Mouse (Mus musculus): ENCODE results near the gene Trim60. TPM values are rescaled to one million over a fixed set of nuclear protein-coding genes. Genes with fewer than 3 reads are reported as not detected.
A peak's percentile ranks its signal among the peaks of the same experiment; 100 is the strongest.

The Trim60 gene
- polyA plus RNA-seq (2014; fragmentation: Nextera tagmentation; extraction: Ambion mirVana), result not detected in 2 replicates

- 90% methylated on average over 8 of the region's 8 CpGs for WGBS
- H3K4me1 ChIP-seq (ENCODE audit: control insufficient read depth, insufficient read depth, low read length), result no peaks in the 10 kb centered on the region
Measured at GRCm38 (mm10) chr8:65018423-65018822, at the start of gene Trim60, which contains the start of gene Trim61. Gene Trim60, minus strand, starts transcription at chr8:65018584. Gene Trim61, minus strand, starts transcription at chr8:65018523.

GRCm38 (mm10) chr8:65067694-65068472 is 49.5 kb upstream of the Trim60 start:
- Histone ChIP-seq H3K27ac (ENCODE audit: low read depth, low read length) (no peak overlapping the region), H3K4me3 (ENCODE audit: low read depth, low read length) (no peak overlapping the region)
- WGBS, result 22% methylated on average over 10 of the region's 10 CpGs

More at GRCm38 (mm10) chr8:65018423-65018822, at the start of gene Trim60, which contains the start of gene Trim61:
- Histone ChIP-seq H3K27ac (ENCODE audit: low read depth, low read length) (no peak within 1 kb of the TSS), H3K4me3 (ENCODE audit: low read depth, low read length) (no peak within 1 kb of the TSS), H3K4me2 (no peak within 1 kb of the TSS), H3K9ac (ENCODE audit: low read length) (no peak within 1 kb of the TSS), H3K9me3 (ENCODE audit: control insufficient read depth, low read length) (no peaks in the 10 kb centered on the region), H3K36me3 (ENCODE audit: control insufficient read depth, insufficient read depth, low read length) (no peaks in the 10 kb centered on the region), H3K27me3 (ENCODE audit: control insufficient read depth, insufficient read depth, low read length) (no peaks in the 10 kb centered on the region)
- DNase-seq (ENCODE audit: low spot score, missing footprints) (peak; percentile 28), ATAC-seq (ENCODE audit: low FRiP score) (no peak)

DNA sequence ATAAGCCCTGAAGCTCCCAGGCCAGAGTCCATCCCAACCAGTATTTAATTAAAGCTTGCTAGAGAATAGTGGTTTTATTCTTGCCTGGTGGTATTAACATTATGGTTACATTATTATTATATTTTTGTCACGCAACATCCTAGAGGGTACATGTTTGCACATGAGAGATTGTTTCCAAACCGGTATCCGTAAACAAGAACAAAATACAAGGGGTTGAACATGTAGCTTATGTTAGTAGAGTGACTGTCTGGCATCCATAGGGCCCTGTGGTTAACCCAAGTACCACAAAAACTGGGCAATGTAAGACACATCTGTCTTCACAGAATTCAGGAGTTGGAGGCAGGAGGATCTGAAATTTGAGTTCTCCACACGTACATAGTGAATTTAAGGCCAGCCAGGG is 48.6 kb upstream of the Trim60 start:
- 94% methylated on average over 4 of the region's 4 CpGs for WGBS

More at GRCm38 (mm10) chr8:65067694-65068472, 49.5 kb upstream of the Trim60 start:
- no peaks in the 10 kb centered on the region for H3K36me3 ChIP-seq (ENCODE audit: control insufficient read depth, insufficient read depth, low read length)
- H3K4me1 ChIP-seq (ENCODE audit: control insufficient read depth, insufficient read depth, low read length), result no peaks in the 10 kb centered on the region; the same call in 1 of the 2 replicates
- peaks cover 3% of the 10 kb centered on the region; the same call in 1 of the 2 replicates for H3K27me3 ChIP-seq (ENCODE audit: control insufficient read depth, insufficient read depth, low read length)
- no peak overlapping the region; the same call in 1 of the 2 replicates for H3K4me2 ChIP-seq
- H3K9me3 ChIP-seq (ENCODE audit: control insufficient read depth, low read length), result no peaks in the 10 kb centered on the region
- H3K9ac ChIP-seq (ENCODE audit: low read length), result no peak overlapping the region
- DNase-seq (ENCODE audit: low spot score, missing footprints) (peak; percentile 89), ATAC-seq (ENCODE audit: low FRiP score) (peak; percentile 85)

DNA sequence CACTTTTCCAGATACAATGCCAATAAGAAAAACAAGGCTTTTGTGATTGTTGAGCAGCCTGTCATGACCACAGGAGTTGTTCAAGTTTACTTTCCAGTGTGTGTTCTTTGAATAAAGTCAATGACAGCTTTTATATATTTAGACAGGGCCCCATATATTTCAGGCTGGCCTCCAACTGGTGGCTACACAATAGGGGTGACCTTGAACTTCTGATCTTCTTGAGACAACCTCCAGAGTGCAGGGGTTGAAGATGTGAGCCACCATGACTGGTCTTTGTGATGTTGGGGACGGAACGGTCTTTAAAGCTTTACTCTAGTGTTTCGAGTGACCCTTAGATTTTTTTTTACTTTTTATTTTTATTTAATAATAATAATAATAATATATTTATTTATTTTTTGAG is 47.2 kb upstream of the Trim60 start:
- no peak for ATAC-seq (ENCODE audit: low FRiP score)

More for the DNA sequence above, 48.6 kb upstream of the Trim60 start:
- no peak for ATAC-seq (ENCODE audit: low FRiP score)
- no peaks in the 10 kb centered on the region; the same call in 1 of the 2 replicates for H3K4me1 ChIP-seq (ENCODE audit: control insufficient read depth, insufficient read depth, low read length)
- H3K4me3 ChIP-seq (ENCODE audit: low read depth, low read length), result no peak overlapping the region
- no peaks in the 10 kb centered on the region for H3K9me3 ChIP-seq (ENCODE audit: control insufficient read depth, low read length)
- no peaks in the 10 kb centered on the region for H3K36me3 ChIP-seq (ENCODE audit: control insufficient read depth, insufficient read depth, low read length)
- H3K9ac ChIP-seq (ENCODE audit: low read length), result no peak overlapping the region
- H3K27me3 ChIP-seq (ENCODE audit: control insufficient read depth, insufficient read depth, low read length), result peaks cover 3% of the 10 kb centered on the region; the same call in 1 of the 2 replicates
- peak; percentile 54 for DNase-seq (ENCODE audit: low spot score, missing footprints)
- H3K27ac ChIP-seq (ENCODE audit: low read depth, low read length), result no peak overlapping the region
- no peak overlapping the region for H3K4me2 ChIP-seq

DNA sequence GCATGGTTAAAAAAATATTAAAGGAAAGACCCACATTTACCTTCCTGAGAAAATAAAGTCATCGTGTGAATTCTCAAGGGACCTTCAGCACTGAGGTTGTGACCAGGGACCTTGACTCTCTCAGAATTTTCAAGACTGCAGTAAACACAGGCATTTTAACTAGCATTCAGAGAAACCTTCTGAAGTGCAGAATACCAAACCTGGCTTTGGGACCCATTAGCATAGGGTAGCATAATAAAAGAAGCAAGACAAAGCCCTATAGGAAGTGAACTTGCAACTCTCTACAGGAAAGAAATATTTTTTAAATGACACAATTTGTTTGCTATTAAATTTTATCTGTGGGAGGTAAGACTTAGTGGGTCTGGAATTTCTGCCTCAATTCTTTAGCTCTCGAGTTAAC is 45.7 kb upstream of the Trim60 start:
- no peak for ATAC-seq (ENCODE audit: low FRiP score)
- H3K36me3 ChIP-seq (ENCODE audit: control insufficient read depth, insufficient read depth, low read length), result no peaks in the 10 kb centered on the region
- no peak overlapping the region for H3K9ac ChIP-seq (ENCODE audit: low read length)
- WGBS, result 71% methylated on average over 2 of the region's 2 CpGs
- H3K27ac ChIP-seq (ENCODE audit: low read depth, low read length), result no peak overlapping the region
- no peaks in the 10 kb centered on the region for H3K9me3 ChIP-seq (ENCODE audit: control insufficient read depth, low read length)
- no peak overlapping the region for H3K4me2 ChIP-seq
- H3K4me1 ChIP-seq (ENCODE audit: control insufficient read depth, insufficient read depth, low read length), result no peaks in the 10 kb centered on the region; the same call in 1 of the 2 replicates
- no peak for DNase-seq (ENCODE audit: low spot score, missing footprints)
- peaks cover 3% of the 10 kb centered on the region; the same call in 1 of the 2 replicates for H3K27me3 ChIP-seq (ENCODE audit: control insufficient read depth, insufficient read depth, low read length)
- no peak overlapping the region for H3K4me3 ChIP-seq (ENCODE audit: low read depth, low read length)

More for the DNA sequence above, 47.2 kb upstream of the Trim60 start:
- Histone ChIP-seq H3K27me3 (ENCODE audit: control insufficient read depth, insufficient read depth, low read length) (peaks cover 3% of the 10 kb centered on the region; the same call in 1 of the 2 replicates), H3K27ac (ENCODE audit: low read depth, low read length) (no peak overlapping the region), H3K4me3 (ENCODE audit: low read depth, low read length) (no peak overlapping the region), H3K4me1 (ENCODE audit: control insufficient read depth, insufficient read depth, low read length) (no peaks in the 10 kb centered on the region; the same call in 1 of the 2 replicates), H3K36me3 (ENCODE audit: control insufficient read depth, insufficient read depth, low read length) (no peaks in the 10 kb centered on the region), H3K4me2 (no peak overlapping the region), H3K9me3 (ENCODE audit: control insufficient read depth, low read length) (no peaks in the 10 kb centered on the region), H3K9ac (ENCODE audit: low read length) (no peak overlapping the region)
- peak; percentile 17 for DNase-seq (ENCODE audit: low spot score, missing footprints)
- 94% methylated on average over 3 of the region's 3 CpGs for WGBS

DNA sequence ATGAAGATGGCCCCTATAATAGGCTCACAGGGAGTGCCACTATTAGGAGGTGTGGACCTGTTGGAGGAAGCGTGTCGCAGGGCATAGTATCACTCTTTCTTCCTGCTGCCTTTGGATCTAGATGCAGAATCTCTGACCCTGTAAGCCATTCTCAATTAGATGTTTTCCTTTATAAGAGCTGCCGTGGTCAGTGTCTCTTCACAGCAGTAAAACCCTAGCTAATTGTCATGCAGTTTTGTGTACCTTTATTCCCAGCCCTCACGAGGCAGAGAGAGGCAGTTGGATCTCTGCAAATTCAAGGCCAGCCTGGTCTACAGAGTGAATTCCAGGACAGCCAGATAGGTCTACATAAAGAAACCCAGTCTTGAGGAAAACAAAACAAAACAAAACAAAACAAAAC is 43.8 kb upstream of the Trim60 start:
- H3K27ac ChIP-seq (ENCODE audit: low read depth, low read length), result no peak overlapping the region
- ATAC-seq (ENCODE audit: low FRiP score) (no peak), DNase-seq (ENCODE audit: low spot score, missing footprints) (peak; percentile 62)
- H3K27me3 ChIP-seq (ENCODE audit: control insufficient read depth, insufficient read depth, low read length), result peaks cover 3% of the 10 kb centered on the region; the same call in 1 of the 2 replicates
- no peak overlapping the region for H3K4me2 ChIP-seq
- H3K4me1 ChIP-seq (ENCODE audit: control insufficient read depth, insufficient read depth, low read length), result no peaks in the 10 kb centered on the region
- no peak overlapping the region for H3K4me3 ChIP-seq (ENCODE audit: low read depth, low read length)
- no peaks in the 10 kb centered on the region for H3K36me3 ChIP-seq (ENCODE audit: control insufficient read depth, insufficient read depth, low read length)
- no peak overlapping the region for H3K9ac ChIP-seq (ENCODE audit: low read length)
- 65% methylated on average over 4 of the region's 4 CpGs for WGBS
- H3K9me3 ChIP-seq (ENCODE audit: control insufficient read depth, low read length), result no peaks in the 10 kb centered on the region

GRCm38 (mm10) chr8:65056722-65057121 is 38.3 kb upstream of the Trim60 start:
- WGBS, result 89% methylated on average over 4 of the region's 4 CpGs
- H3K27me3 ChIP-seq (ENCODE audit: control insufficient read depth, insufficient read depth, low read length), result no peaks in the 10 kb centered on the region
- H3K4me2 ChIP-seq, result no peak overlapping the region
- H3K9me3 ChIP-seq (ENCODE audit: control insufficient read depth, low read length), result no peaks in the 10 kb centered on the region
- H3K4me1 ChIP-seq (ENCODE audit: control insufficient read depth, insufficient read depth, low read length), result no peaks in the 10 kb centered on the region
- ATAC-seq (ENCODE audit: low FRiP score) (no peak), DNase-seq (ENCODE audit: low spot score, missing footprints) (peak; percentile 26)
- no peak overlapping the region for H3K27ac ChIP-seq (ENCODE audit: low read depth, low read length)
- no peak overlapping the region for H3K4me3 ChIP-seq (ENCODE audit: low read depth, low read length)
- no peak overlapping the region for H3K9ac ChIP-seq (ENCODE audit: low read length)
- no peaks in the 10 kb centered on the region for H3K36me3 ChIP-seq (ENCODE audit: control insufficient read depth, insufficient read depth, low read length)

DNA sequence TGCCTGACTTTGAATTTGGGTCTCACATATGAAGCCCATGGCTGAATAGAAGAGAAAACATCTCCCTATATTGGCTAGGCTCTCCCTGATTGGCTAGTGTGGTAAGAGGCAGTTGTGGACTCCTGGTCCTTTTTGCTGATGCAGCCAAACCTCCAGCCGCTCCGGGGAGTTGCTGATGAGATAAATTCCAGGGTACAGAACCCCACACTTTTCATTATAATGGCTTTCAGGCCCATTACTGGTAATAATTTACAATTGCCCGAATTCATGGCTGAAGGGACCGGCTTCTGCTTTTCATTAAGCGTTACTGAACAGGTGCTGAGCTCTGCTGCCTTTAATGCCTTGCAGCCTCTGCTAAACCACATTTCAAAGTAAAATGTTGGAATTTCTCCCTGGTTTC is 35.6 kb upstream of the Trim60 start:
- peak; percentile 60 for DNase-seq (ENCODE audit: low spot score, missing footprints)
- Histone ChIP-seq H3K4me2 (no peak overlapping the region), H3K4me1 (ENCODE audit: control insufficient read depth, insufficient read depth, low read length) (no peaks in the 10 kb centered on the region), H3K27me3 (ENCODE audit: control insufficient read depth, insufficient read depth, low read length) (no peaks in the 10 kb centered on the region), H3K9me3 (ENCODE audit: control insufficient read depth, low read length) (no peaks in the 10 kb centered on the region), H3K36me3 (ENCODE audit: control insufficient read depth, insufficient read depth, low read length) (no peaks in the 10 kb centered on the region), H3K27ac (ENCODE audit: low read depth, low read length) (no peak overlapping the region), H3K4me3 (ENCODE audit: low read depth, low read length) (no peak overlapping the region), H3K9ac (ENCODE audit: low read length) (no peak overlapping the region)
- ATAC-seq (ENCODE audit: low FRiP score), result no peak
- WGBS, result 82% methylated on average over 5 of the region's 5 CpGs

DNA sequence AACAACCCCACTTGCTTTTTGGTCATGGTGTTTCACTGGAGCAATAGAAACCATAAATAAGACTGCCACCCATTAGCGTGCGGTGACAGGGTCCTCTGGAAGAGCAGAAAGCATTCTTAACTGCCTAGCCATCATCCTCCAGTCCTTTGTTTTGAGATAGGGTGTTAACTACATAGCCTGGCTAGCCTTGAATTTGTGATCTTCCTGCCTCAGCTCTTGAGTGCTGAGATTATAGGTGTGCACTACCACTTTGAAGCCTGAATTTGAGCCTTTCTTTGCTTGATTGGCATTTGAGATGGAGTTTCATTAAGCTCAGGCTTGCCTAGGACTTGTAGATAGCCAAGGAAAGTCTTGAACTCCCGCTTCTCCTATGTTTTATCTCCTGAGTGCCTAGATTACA is 35.2 kb upstream of the Trim60 start:
- Histone ChIP-seq H3K27ac (ENCODE audit: low read depth, low read length) (no peak overlapping the region), H3K4me3 (ENCODE audit: low read depth, low read length) (no peak overlapping the region), H3K4me2 (no peak overlapping the region), H3K9me3 (ENCODE audit: control insufficient read depth, low read length) (no peaks in the 10 kb centered on the region), H3K4me1 (ENCODE audit: control insufficient read depth, insufficient read depth, low read length) (no peaks in the 10 kb centered on the region), H3K36me3 (ENCODE audit: control insufficient read depth, insufficient read depth, low read length) (no peaks in the 10 kb centered on the region), H3K27me3 (ENCODE audit: control insufficient read depth, insufficient read depth, low read length) (no peaks in the 10 kb centered on the region), H3K9ac (ENCODE audit: low read length) (no peak overlapping the region)
- 87% methylated on average over 3 of the region's 3 CpGs for WGBS
- DNase-seq (ENCODE audit: low spot score, missing footprints), result peak; percentile 12
- ATAC-seq (ENCODE audit: low FRiP score), result no peak
